Mouse (Mus musculus): ENCODE results near the gene Nanog.

DNA sequence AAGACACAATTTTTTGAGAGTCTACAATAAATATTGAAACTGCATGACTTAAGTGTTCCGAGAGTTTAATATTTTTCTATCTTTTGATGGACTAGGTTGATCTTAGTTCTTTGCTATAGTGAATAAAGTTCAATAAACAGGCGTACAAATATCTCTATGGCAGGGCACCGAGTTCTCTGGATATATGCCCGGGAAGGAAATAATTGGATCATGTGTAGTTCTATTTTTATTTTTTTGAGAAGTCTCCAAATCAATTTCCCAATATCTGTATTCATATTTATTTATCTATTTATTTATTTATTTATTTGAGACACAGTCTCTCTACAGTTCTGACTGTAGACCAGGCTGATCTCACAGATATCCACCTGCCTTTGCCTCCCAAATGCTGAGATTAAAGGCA, 36.4 kb upstream of the Nanog start:
- TF ChIP-seq POLR2A (IDR thresholded peaks at IDR 0.05; ENCODE audit: control insufficient read depth, extremely low read depth, insufficient read depth, low read length, poor library complexity) (no peak), CTCF (IDR thresholded peaks at IDR 0.05; ENCODE audit: borderline replicate concordance, control insufficient read depth, extremely low read depth, insufficient read depth, low read length, poor library complexity) (no peak)
